Comparison of ENCODE assay signal across 8 mouse cellular contexts in the genomic region with DNA sequence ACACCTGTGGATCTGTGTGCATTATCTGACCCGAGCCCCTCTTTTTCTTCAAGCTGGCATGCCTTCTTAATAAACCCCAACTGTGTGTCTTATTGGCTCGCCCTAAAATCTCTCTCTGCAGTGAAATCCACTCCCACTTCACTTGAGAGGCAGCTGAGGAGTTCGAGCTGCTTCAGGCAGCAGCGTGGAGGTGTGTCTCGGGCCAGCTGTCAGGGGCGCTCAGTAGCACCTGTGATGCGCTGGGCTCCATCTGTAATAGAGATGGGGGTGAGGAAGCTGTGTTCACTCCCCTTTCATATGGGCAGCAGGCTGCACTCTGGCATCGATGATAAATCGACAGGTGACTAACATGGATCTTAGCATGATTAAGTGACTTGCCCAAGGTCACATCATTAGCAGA. TPM values are rescaled to one million over a fixed set of nuclear protein-coding genes. Genes with fewer than 3 reads are reported as not detected.
DNase-seq lines count a peak whose midpoint lies in the region; ATAC-seq and TF ChIP-seq lines count a peak whose summit lies in the region.

No protein-coding gene starts in this region.

- H3K36me3 ChIP-seq in liver, embryonic 15.5 days (replicated peaks), result no peaks in the 10 kb centered on the region

- peak overlapping the region; percentile 81 for H3K4me3 ChIP-seq in gastrocnemius, adult 2 months
- peak overlapping the region; percentile 61 for H3K4me3 ChIP-seq in liver, embryonic 15.5 days (replicated peaks)

- intact Hi-C loops in gastrocnemius, adult 2 months (cut with DNase I), result no loop called here

- no peak for TF ChIP-seq CTCF in gastrocnemius, adult 2 months (IDR thresholded peaks at IDR 0.05)

- no peaks in the 10 kb centered on the region for H3K9me3 ChIP-seq in liver, embryonic 15.5 days (replicated peaks)

- peak overlapping the region; percentile 97 for H3K27ac ChIP-seq in gastrocnemius, adult 2 months
- peak overlapping the region; percentile 100 for H3K27ac ChIP-seq in liver, embryonic 15.5 days (replicated peaks)

- H3K27me3 ChIP-seq in liver, embryonic 15.5 days, result no peaks in the 10 kb centered on the region

- no peak for ATAC-seq in liver, embryonic 15.5 days (ENCODE audit: insufficient read depth)

- peaks cover 73% of the 10 kb centered on the region for H3K4me1 ChIP-seq in liver, embryonic 15.5 days (replicated peaks)

- 64% methylated on average over 9 of the region's 9 CpGs for WGBS in liver, embryonic 15.5 days (ENCODE audit: insufficient replicate concordance)

- H3K9ac ChIP-seq in liver, embryonic 15.5 days, result peak overlapping the region; percentile 88

- no peak for DNase-seq in gastrocnemius, adult 2 months
- DNase-seq in gastrocnemius, adult 18-20 months (ENCODE audit: low spot score), result no peak
- peak; percentile 45 to 48 for DNase-seq in spleen, postnatal 10 days (ENCODE audit: low spot score in 2 of 2)
- no peak for DNase-seq in spleen, adult 18-20 months
- peak; percentile 64 for DNase-seq in thymus, postnatal 4 days
- DNase-seq in gastrocnemius, postnatal 10 days, result no peak
- DNase-seq in frontal cortex, postnatal 14 days (ENCODE audit: low spot score in 2 of 2), result no peak

- H3K4me2 ChIP-seq in liver, embryonic 15.5 days, result peak overlapping the region; percentile 92

RNA-seq across cellular contexts. Expression of a gene that starts 43.6 kb away (rescaled TPM):
- total RNA-seq in gastrocnemius, adult 2 months (2021), result 100 to 1,000 TPM in 1 of 2 experiments, 10 to 100 TPM in 1; 99.7 to 104 TPM
- 10 to 100 TPM; 89.7 to 92.7 TPM for total RNA-seq in gastrocnemius, adult 18-20 months (2021)
- polyA plus RNA-seq in liver, embryonic 15.5 days (2015; fragmentation: Nextera tagmentation; extraction: Ambion mirVana), result 40.8 and 45.0 TPM in 2 replicates
- total RNA-seq in gastrocnemius, postnatal 10 days (2021), result 100 to 1,000 TPM; 105 to 116 TPM

Comparison
In these comparisons a context has a peak if more than half of its experiments do, and no peak if none do; other contexts are left out.
1. DNase-seq: peak in spleen, postnatal 10 days (2 of 2) and thymus, postnatal 4 days (single experiment); none in gastrocnemius, adult 2 months (single experiment), gastrocnemius, adult 18-20 months (single experiment), spleen, adult 18-20 months (0 of 2), gastrocnemius, postnatal 10 days (single experiment) and frontal cortex, postnatal 14 days (0 of 2).